Mouse (Mus musculus) limb, embryonic 11.5 days (tissue): ENCODE data around the gene Thada. TPM values are rescaled to one million over a fixed set of nuclear protein-coding genes. Genes with fewer than 3 reads are reported as not detected.
"Not testable (repeated sequence)": the region's sequence is repeated elsewhere in the genome, so short reads cannot be mapped to it uniquely, and the experiment has no call there.

Experiments
- ATAC-seq: fragments of 200-750 bp; cut with Nextera tagmentation; 2 replicates; pipeline ENCODE4 v1.8.0; 2017; ENCODE audit warnings: low read depth; ENCODE audit not compliant: insufficient number of reproducible peaks, low FRiP score, low TSS enrichment
- DNase-seq: peaks from one replicate; pipeline ENCODE4 v3.0.0-alpha.2; 2015; ENCODE audit warnings: low spot score
- H3K27ac ChIP-seq: fragments of 300-500 bp; sonication (generic); replicated peaks from 2 replicates; pipeline ENCODE4 v1.5.1; 2014; ENCODE audit warnings: low read depth, mild to moderate bottlenecking, low read length
- H3K27me3 ChIP-seq: fragments of 300-500 bp; sonication (generic); 2 replicates; pipeline ENCODE4 v1.6.1; 2014; ENCODE audit warnings: mild to moderate bottlenecking, low read length, mixed read lengths; ENCODE audit not compliant: control insufficient read depth, insufficient read depth
- H3K36me3 ChIP-seq: fragments of 300-500 bp; sonication (generic); 2 replicates; pipeline ENCODE4 v1.6.1; 2014; ENCODE audit warnings: mild to moderate bottlenecking, low read length, moderate library complexity, mixed read lengths; ENCODE audit not compliant: control insufficient read depth, insufficient read depth
- H3K4me1 ChIP-seq: fragments of 300-500 bp; sonication (generic); 2 replicates; pipeline ENCODE4 v1.6.1; 2014; ENCODE audit warnings: low read length, mixed read lengths; ENCODE audit not compliant: control insufficient read depth, insufficient read depth
- H3K4me2 ChIP-seq: fragments of 300-500 bp; sonication (generic); 2 replicates; pipeline ENCODE4 v1.6.1; 2014; ENCODE audit warnings: low read depth, mild to moderate bottlenecking, moderate library complexity; ENCODE audit not compliant: severe bottlenecking
- H3K4me3 ChIP-seq: fragments of 300-500 bp; sonication (generic); 2 replicates; pipeline ENCODE4 v1.5.1; 2014; ENCODE audit warnings: low read depth, low read length
- H3K9ac ChIP-seq: fragments of 300-500 bp; sonication (generic); 2 replicates; pipeline ENCODE4 v1.6.1; 2014; ENCODE audit warnings: mild to moderate bottlenecking, low read length
- H3K9me3 ChIP-seq: fragments of 300-500 bp; sonication (generic); 2 replicates; pipeline ENCODE4 v1.6.1; 2016; ENCODE audit warnings: low read length; ENCODE audit not compliant: control insufficient read depth
- WGBS: fragments of 180-500 bp; shearing (Covaris S2); extraction: QIAGEN DNeasy Blood & Tissue Kit; methylation state at CpG from one replicate; pipeline ENCODE4 v1.1.7; 2014; 5-methylcytosine and 5-hydroxymethylcytosine counted together
- polyA plus RNA-seq: library from polyadenylated mRNA; unstranded; fragments of >200 nt; fragmentation: Nextera tagmentation; extraction: Ambion mirVana; gene quantifications from 2 replicates; pipeline ENCODE4 v1.2.1, GENCODE M21; 2014

The Thada gene
- polyA plus RNA-seq, 1 experiment from 2014 or later = 12.6 TPM

- H3K27ac ChIP-seq = no peak overlapping the region
- no peaks in the 10 kb centered on the region for H3K27me3 ChIP-seq
- peaks cover 13% of the 10 kb centered on the region for H3K4me1 ChIP-seq
- no peak for ATAC-seq
- 82% methylated on average over 4 of the region's 4 CpGs for WGBS
- 0 out of 2 replicates have a peak, but pooled peaks cover 2% of the 10 kb centered on the region for H3K36me3 ChIP-seq
- no peaks in the 10 kb centered on the region for H3K9me3 ChIP-seq
- no peak overlapping the region for H3K4me3 ChIP-seq
- DNase-seq = no peak
- no peak overlapping the region for H3K4me2 ChIP-seq
- no peak overlapping the region for H3K9ac ChIP-seq
These were observed 271.6 kb downstream of the Thada start for GRCm38 (mm10) chr17:84194282-84195002.

DNA sequence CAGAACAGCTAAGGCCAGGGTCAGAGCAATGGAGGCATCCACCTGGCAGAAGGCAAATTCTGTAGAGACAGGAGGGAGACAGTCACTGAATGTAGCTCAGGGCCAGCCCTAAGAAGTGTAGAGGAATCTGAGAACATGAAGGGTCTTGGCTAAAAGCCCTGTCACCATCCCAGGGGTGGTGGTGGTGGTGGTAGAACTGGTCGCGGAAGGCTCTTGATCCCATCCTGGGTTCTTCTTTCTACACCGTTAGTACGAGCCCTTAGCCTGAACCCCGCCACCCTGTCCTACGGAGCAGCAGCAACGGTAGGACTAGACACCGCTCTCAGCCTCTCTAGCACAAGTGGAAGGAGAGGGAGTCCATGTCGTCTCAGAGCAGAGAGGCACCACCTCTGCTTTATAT is 272.6 kb downstream of the Thada start:
- no peak for DNase-seq
- Histone ChIP-seq H3K9me3 (no peaks in the 10 kb centered on the region), H3K27me3 (no peaks in the 10 kb centered on the region), H3K9ac (no peak overlapping the region), H3K27ac (no peak overlapping the region), H3K4me1 (peaks cover 22% of the 10 kb centered on the region), H3K36me3 (0 out of 2 replicates have a peak, but pooled peaks cover 2% of the 10 kb centered on the region), H3K4me2 (no peak overlapping the region), H3K4me3 (no peak overlapping the region)
- ATAC-seq = no peak
- 94% methylated on average over 9 of the region's 9 CpGs for WGBS

GRCm38 (mm10) chr17:84191946-84192345 is 274.1 kb downstream of the Thada start:
- H3K36me3 ChIP-seq = 0 out of 2 replicates have a peak, but pooled peaks cover 2% of the 10 kb centered on the region
- H3K4me3 ChIP-seq = no peak overlapping the region
- 87% methylated on average over 4 of the region's 4 CpGs for WGBS
- no peak overlapping the region for H3K27ac ChIP-seq
- H3K4me1 ChIP-seq = peaks cover 17% of the 10 kb centered on the region
- no peak overlapping the region for H3K9ac ChIP-seq
- ATAC-seq (no peak), DNase-seq (no peak)
- no peaks in the 10 kb centered on the region for H3K9me3 ChIP-seq
- no peak overlapping the region for H3K4me2 ChIP-seq
- no peaks in the 10 kb centered on the region for H3K27me3 ChIP-seq

DNA sequence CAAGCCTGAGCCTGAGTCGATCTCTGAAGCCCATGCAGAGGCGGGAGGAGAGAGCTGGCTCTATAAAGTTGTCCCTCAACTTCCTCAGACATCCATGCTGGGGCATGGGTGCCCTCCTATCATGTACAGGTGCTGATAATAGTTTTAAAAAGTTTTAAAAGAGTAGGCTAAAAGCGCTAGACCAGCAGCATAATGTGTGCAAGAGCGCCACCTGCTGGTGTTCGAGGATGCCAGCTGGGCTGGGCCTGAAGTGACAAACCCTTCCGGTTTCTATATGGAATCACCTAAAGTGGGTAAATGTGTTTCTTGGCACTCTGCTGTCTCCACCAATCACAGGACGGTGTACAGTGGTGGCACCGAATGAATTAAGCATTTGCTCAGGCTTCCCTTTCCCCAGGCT is 275.1 kb downstream of the Thada start:
- 28% methylated on average over 8 of the region's 8 CpGs for WGBS
- Histone ChIP-seq H3K9ac (no peak overlapping the region), H3K9me3 (no peaks in the 10 kb centered on the region), H3K36me3 (peaks cover 10% of the 10 kb centered on the region), H3K4me3 (no peak overlapping the region), H3K27me3 (no peaks in the 10 kb centered on the region), H3K4me2 (no peak overlapping the region), H3K4me1 (peaks cover 17% of the 10 kb centered on the region), H3K27ac (no peak overlapping the region)
- DNase-seq (peak; percentile 92), ATAC-seq (no peak)

DNA sequence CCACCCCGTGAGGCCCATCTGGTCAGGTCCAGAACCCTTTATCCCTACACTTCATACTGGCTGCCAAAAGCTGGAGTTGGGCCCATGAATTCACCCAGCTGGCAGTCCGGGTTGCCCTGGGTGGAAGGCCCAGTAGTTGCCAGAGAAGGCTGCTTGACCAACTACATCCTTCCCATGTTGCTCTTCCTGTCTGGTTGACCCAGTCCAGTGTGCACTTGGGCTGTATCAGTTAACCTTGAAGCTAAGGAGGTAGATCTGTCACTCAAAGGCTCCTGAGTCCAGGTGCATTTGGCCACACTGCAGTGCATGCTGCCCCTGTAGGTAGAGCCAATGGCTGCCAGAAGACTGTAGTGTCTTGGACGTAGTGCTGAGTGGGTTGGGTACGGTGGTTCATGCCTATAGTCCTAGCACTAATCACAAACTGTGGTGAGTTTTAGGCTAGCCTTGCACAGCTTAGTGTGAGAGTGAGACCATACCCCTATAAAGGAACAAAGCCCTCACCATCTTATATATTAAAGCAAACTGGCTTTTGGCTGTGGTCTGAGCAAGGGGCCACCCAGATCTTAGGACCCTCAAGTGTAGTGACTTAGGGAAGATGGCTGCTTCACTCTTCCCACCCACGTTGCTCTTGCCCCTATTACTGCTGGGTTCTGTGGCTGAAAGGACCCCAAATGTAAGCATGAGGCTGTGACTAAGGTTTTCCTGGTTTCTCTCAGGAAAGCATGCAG is 276.7 kb downstream of the Thada start:
- Histone ChIP-seq H3K36me3 (peaks cover 18% of the 10 kb centered on the region), H3K4me1 (peaks cover 17% of the 10 kb centered on the region), H3K27ac (peak overlapping the region; percentile 94), H3K27me3 (no peaks in the 10 kb centered on the region), H3K9me3 (no peaks in the 10 kb centered on the region), H3K9ac (peak overlapping the region; percentile 82), H3K4me3 (peak overlapping the region; percentile 60; the same call in 1 of the 2 replicates), H3K4me2 (peak overlapping the region; percentile 88)
- ATAC-seq (no peak), DNase-seq (no peak)
- 75% methylated on average over 5 of the region's 5 CpGs for WGBS

DNA sequence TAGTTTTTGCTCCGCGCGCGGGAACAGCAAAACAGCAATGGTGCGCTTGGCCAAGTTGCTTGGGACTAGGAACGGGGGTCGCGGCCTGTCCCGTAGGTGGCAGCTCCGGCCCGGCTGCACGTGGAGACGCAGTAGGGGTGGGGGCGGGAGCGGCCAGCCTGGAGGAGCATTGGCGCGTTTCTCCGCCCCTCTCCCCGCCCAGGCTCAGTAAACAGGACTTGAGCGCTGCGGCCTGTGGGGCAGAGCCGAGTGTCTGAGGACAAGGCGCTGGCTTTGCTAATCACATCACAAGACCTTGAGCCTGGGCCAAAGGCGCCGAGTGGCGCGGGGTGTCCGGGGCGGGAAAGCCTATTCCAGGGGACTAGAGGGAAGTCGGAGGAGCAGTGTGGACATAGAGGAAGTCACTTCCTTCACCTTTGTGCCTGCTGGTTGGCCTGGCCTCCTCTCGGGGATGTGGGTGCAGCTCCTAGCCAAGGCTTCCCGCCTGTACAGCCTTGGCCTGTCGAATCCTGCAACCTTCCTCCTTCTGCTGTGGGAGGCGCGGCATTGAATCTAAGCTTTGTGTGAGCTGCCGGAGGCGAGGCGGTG is 277.5 kb downstream of the Thada start:
- peaks cover 18% of the 10 kb centered on the region for H3K36me3 ChIP-seq
- no peaks in the 10 kb centered on the region for H3K27me3 ChIP-seq
- H3K4me2 ChIP-seq = peak overlapping the region; percentile 88
- H3K9ac ChIP-seq = peak overlapping the region; percentile 82
- peak overlapping the region; percentile 94 for H3K27ac ChIP-seq
- no peaks in the 10 kb centered on the region for H3K9me3 ChIP-seq
- ATAC-seq (peak; percentile 79), DNase-seq (peak; percentile 91)
- H3K4me3 ChIP-seq = peak overlapping the region; percentile 60
- peaks cover 19% of the 10 kb centered on the region for H3K4me1 ChIP-seq
- whole genome bisulfite sequencing = under 1% methylated on average over 38 of the region's 38 CpGs

DNA sequence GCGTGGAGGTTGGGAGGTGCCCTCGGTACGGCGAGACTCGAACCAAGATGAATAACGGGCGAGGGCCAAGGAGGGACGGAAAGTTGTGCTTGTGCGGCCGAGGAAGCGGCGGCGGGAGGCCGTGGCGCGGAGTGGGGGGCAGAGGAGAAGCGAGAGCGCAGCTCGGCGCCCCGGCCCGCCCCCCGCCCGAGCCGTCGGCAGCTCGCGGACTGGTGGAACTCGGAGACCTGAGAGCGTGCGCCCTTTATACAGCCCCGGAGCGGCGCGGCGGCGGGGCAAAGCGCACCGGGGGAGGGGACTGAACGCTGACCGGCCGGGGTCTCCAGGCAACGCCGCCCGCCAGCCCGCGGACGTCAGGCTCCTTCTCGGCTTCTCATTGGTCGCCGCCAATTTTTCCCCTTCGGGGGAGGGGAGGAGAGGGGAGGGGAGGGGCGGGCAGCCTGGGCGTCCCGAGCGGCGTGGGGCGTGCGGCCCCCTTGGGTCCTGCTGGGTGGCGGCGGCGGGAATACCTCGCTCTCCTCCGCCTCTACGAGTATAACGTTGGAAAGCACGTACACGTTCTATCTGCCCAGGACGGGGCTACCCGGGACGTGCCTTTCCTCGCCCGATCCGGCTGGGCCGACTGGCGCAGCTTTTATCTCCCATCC is 278.2 kb downstream of the Thada start, which contains the start of gene Zfp36l2:
Zfp36l2 (minus strand) TSS at position 221 of the 647 bp plus-strand sequence.
- WGBS = under 1% methylated on average over 69 of the region's 76 CpGs
- H3K27ac ChIP-seq = peak within 1 kb of the TSS; percentile 96
- H3K4me1 ChIP-seq = peaks cover 25% of the 10 kb centered on the region
- no peaks in the 10 kb centered on the region for H3K9me3 ChIP-seq
- H3K4me3 ChIP-seq = peak within 1 kb of the TSS; percentile 99
- peak; percentile 87 for ATAC-seq
- DNase-seq = peak; percentile 97
- H3K4me2 ChIP-seq = peak within 1 kb of the TSS; percentile 88
- H3K9ac ChIP-seq = peak within 1 kb of the TSS; percentile 99
- no peaks in the 10 kb centered on the region for H3K27me3 ChIP-seq
- H3K36me3 ChIP-seq = peaks cover 16% of the 10 kb centered on the region

DNA sequence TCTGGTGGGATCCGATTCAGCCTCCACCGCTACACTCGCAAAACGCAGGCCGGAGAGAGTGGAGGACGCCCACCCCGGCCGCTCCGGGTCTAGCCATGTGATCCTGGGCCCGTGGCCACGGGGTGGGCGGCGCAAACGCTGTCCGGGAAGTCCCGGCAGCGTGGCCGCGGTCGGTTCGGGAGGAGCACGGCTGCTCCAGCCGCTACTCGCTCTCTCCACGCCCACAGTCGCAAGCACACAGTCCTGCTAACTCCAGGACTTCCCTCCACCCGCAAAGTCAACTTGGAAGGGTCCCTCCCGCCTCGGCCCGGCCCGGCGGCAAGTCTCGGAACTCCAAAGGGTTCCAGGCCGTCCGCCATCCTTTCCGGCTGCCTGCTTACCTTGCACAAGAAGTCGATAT is 278.7 kb downstream of the Thada start:
- Histone ChIP-seq H3K4me2 (peak overlapping the region; percentile 88), H3K4me3 (peak overlapping the region; percentile 99), H3K4me1 (peaks cover 29% of the 10 kb centered on the region), H3K27ac (peak overlapping the region; percentile 96), H3K36me3 (peaks cover 16% of the 10 kb centered on the region), H3K9ac (peak overlapping the region; percentile 99)
- not testable (repeated sequence) for H3K27me3 ChIP-seq, ATAC-seq, H3K9me3 ChIP-seq, DNase-seq
- 0% methylated on average over 9 of the region's 37 CpGs for WGBS
